Mouse (Mus musculus) cerebellum, adult 2 months (tissue): ENCODE results near the gene Bmp10.

Experiments used
- CTCF ChIP-seq: fragments of 200-500 bp; IDR thresholded peaks from 2 replicates; pipeline ENCODE4 v1.5.1; 2011; ENCODE audit warnings: low read depth, mild to moderate bottlenecking, control low read depth, low read length, moderate library complexity, borderline replicate concordance; ENCODE audit not compliant: insufficient read depth
- POLR2A ChIP-seq: fragments of 200-500 bp; IDR thresholded peaks from 2 replicates; pipeline ENCODE4 v1.6.1; 2011; ENCODE audit warnings: low read length, control low read depth, borderline replicate concordance; ENCODE audit not compliant: insufficient read depth

DNA sequence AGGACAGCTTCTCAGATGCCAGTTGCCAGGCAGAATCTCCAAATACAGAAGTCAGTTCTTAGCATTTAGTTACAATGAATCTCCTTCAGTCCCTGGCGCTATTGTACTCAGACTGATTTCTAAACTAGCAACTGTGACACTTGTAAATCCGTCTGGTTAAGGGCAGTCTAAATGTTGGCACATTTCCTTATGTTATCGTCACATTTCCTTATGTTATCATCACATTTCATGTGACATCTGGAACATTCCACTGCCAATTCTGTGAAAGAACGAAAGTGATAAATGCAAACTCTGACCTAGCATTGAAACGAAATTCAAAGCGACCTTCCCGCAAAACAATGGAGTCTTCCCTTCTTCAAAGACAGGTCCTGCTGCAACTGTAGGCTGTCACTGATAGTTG lies 16.4 kb downstream of the Bmp10 start:
- TF ChIP-seq CTCF (no peak), POLR2A (no peak)
